Mouse (Mus musculus): ENCODE data around the gene Gcgr. TPM values are rescaled to one million over a fixed set of nuclear protein-coding genes. Genes with fewer than 3 reads are reported as not detected.
A peak's percentile ranks its signal among the peaks of the same experiment; 100 is the strongest.
"Not testable (repeated sequence)": the region's sequence is repeated elsewhere in the genome, so short reads cannot be mapped to it uniquely, and the experiment has no call there.

Gene Gcgr
- total RNA-seq, 2 experiments from 2014 or later: 0.18 to 0.25 TPM

DNA sequence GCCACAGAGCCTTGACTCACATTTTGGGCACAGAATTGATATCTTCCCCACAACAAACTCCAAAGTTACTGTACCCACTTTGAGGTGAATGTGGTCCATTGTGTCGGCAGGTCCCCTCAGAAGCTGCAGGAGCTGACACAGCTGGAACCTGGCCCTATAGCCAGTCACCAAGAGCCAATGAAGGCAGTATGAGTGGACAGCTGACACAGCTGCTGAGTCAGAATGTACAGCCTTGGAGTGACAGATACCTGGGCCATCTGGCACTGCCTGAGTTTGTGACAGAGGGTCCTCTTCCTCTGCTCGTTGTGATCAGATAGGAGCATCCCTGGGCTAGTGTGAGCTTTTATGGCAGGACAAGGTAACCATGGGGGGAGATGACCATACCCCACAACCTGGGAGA lies 24.8 kb downstream of the Gcgr start:
- no peak for DNase-seq
- intact Hi-C loops (cut with DNase I): no loop called here

DNA sequence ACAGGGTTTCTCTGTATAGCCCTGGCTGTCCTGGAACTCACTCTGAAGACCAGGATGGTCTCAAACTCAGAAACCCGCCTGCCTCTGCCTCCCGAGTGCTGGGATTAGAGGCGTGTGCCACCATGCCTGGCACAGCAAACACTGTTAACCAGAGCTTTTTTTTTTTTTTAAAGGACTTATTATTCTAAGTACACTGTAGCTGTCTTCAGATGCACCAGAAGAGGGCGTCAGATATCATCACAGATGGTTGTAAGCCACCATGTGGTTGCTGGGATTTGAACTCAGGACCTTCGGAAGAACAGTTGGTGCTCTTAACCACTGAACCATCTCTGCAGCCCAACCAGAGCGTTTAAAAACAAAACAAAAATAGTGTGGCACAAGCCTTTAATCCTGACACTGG lies 28.3 kb downstream of the Gcgr start:
- DNase-seq; intact Hi-C loops (cut with DNase I): not testable (repeated sequence)

DNA sequence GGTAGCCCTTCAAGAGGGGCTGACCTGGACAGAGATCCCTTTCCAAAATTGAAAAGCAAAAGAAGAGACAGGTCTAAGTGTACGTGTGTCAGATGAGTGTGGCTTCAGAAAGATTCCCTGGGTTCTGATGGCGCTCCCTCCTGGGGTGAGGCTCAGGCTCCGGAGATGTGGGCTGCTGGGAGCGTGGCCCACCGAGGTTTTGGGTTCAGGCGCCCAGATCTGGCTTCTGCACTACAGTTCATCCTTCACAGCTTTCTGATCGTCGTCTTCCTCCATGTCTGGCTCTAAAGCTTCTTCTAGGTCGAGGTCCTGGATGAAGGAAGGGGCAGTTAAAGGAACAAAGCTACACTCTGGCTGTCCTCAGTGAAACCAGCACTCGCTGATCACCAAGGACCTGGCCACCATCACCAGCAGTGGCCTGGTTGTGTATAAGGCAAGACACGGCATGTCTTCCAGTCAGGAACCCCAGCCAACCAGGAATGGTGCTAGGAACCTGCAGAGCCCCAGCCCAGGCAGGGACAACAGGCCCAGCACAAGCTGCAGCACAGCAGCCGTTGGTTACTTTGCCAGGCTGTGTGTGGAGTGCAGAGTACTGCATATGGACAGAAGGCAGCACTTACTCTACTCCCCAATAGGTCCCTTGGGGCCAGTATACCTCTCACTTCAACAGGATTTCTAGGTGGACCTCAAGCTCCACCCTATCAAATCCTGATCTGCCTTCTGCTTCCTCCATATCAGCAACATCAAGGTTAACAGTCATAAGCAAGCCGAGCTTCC lies 30.6 kb downstream of the Gcgr start:
- intact Hi-C loops (cut with DNase I): no loop called here
- DNase-seq: no peak

DNA sequence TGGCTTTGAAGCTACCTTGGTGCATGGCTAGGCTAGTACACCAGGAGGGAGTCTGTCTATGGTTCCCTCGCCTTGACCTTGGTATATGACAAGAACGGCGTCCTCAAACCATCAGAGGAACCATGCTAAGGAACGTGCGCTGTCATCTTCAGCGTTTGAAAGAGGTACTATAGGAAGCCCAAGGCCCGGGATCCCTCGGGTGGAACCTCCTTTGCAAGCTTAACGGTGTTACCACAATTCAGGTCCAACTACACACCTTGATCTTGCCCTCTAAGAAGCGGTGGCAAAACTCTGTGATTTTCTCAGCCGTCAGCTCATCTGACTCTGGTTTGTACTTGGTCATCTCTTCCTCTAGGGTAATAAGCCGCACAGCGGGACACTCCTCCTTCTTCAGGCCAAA lies 32.5 kb downstream of the Gcgr start:
- intact Hi-C loops (cut with DNase I): no loop called here
- DNase-seq: no peak

DNA sequence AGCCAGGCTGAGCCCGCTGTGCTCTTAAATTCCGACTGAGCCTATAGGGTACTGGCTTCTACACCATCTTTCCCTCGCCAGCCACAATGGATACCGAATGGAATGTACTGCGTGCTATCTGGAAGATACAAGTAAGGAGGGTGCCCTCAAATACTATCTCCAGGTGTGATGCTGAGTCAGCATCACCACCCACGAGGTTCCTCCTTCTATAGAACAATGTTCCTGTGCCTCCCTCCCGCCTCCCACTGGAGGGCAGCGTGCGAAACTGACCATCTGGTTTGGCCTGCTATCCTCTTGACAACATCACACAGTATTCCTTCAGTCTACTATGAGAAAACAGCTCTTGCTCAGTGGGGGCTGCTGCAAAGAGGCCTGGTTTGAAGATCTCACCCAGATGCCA lies 34.6 kb downstream of the Gcgr start:
- no peak for DNase-seq
- intact Hi-C loops (cut with DNase I): no loop called here

DNA sequence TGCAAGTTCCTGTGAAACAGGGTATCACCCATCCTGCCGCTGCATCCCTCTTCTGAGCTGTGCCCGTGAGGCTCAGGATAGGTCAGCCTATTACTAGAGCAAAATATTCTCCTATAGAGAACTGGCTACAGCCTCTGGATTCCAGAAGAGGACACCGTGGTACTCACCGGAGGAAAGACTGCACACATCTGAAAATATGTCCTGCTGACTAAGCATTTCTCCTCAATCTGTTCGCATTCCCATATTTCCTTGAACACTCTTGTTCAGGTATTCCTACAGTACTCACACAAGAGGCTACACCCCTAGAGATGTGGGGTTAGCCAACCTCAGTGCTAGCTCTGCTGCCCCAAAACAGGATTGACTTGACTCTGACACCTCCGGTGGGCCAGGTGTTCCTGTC lies 37.8 kb downstream of the Gcgr start:
- intact Hi-C loops (cut with DNase I): no loop called here
- no peak for DNase-seq

DNA sequence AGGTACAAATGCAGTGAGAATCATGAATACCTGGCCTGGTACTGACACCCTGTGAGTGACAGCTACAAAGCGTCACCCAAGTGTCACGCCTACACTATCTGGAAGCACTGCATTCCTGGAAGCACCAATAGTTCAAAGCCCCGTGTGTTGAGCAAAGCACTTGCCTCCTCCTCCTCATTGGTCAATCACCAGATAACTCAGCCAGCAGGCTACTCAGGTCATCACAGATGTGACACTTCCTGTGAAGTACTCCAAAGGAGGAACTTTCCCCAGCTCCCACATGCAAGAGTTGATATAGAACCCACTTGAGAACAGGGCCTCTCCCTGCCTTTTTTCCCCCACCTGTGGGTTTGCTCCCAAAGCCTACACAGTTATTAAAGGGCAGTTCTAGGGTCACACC lies 40.6 kb downstream of the Gcgr start:
- DNase-seq: no peak
- intact Hi-C loops (cut with DNase I): no loop called here

DNA sequence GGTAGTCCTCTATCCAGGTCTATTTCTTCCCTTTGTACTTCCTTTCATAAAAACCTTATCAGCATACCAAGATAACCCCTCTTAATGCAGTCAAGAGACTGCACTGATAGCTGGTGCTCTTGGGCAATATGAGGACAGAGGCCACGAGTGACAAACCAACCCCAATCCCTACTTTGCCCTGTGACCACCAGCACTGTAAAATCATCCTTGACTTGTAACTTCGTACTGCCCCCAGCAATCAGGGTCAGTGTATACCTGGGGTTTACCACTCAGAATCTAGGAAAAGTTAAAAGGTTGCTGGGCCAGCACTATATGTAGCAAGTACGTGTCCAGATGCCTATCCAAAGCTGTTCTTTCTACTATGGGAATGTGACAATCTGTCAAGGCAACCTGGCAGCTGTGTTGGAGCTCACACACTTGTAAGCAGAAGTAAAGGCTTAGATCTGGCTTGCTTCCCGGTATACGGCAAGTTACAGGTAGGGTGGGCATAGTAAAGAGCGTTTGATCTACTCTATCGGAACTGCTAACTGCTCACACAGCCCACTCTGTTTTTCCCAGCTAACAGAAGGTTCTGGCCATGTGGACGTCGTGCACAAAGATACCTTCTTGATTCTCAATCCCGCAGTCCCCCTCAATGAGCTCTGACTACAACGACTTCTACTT lies 41.4 kb downstream of the Gcgr start:
- DNase-seq: no peak
- intact Hi-C loops (cut with DNase I): no loop called here

DNA sequence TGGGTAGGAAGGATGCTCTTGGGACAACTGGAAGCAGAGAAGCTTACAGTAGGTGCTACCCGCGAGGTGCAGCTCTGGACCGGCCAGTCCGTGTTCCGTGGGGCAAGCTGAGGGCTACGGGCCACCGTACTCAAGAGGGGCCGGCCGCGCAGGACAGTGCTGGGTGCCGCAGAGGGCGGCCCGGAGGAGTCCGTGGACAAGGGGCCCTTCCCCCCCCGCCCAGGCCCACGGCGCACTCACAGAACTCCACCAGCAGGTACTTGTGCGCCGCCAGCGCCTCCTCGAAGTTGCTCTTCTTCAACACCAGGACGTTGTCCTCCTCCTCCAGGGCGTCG lies 41.9 kb downstream of the Gcgr start:
- intact Hi-C loops (cut with DNase I): no loop called here
- no peak for DNase-seq

DNA sequence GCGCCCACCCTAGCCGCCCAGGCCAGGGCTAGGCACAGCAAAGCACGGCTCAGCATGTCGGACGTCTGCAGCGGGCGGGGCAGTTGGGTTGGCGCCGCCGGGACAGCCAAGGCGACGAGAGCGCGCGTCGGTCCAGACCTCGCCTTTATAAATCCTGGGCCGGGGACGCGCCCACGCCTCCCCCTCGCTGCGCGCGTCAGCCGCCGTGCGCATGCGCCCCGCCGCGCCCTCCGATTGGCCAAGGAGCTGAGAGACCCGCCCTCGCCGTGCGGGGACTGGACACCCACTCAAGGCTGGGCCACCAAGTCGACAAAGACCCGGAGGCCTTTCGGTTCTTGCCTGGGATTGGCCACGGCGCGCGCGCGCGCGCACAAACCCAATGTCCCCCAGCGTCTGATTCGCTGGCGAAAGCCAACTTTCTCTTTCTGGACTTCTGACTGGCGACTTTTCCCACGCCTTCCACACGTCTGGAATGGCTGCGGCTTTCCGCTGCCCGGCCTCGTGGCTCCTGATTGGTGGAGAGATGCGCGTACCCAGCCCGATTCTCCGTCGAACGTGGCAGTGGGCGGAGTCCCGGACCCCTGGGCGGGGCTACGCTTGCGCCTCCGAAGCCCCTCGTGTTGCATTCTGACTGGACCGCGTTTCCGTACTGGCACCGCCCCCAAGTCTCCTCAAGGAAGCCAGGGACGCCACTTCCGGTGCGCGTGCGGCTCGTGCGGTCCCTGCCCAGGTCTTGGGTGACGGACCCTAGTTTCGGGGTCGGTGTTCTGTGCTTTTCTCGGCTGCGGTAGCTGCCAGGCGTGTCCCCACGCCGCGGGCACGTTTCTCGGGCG lies 42.5 kb downstream of the Gcgr start, which contains the start of gene P4hb:
Gene P4hb (minus strand): TSS at position 502 of the 833 bp plus-strand sequence.
- peak; percentile 99 to 100 for DNase-seq
- intact Hi-C loops (cut with DNase I): no loop called here

DNA sequence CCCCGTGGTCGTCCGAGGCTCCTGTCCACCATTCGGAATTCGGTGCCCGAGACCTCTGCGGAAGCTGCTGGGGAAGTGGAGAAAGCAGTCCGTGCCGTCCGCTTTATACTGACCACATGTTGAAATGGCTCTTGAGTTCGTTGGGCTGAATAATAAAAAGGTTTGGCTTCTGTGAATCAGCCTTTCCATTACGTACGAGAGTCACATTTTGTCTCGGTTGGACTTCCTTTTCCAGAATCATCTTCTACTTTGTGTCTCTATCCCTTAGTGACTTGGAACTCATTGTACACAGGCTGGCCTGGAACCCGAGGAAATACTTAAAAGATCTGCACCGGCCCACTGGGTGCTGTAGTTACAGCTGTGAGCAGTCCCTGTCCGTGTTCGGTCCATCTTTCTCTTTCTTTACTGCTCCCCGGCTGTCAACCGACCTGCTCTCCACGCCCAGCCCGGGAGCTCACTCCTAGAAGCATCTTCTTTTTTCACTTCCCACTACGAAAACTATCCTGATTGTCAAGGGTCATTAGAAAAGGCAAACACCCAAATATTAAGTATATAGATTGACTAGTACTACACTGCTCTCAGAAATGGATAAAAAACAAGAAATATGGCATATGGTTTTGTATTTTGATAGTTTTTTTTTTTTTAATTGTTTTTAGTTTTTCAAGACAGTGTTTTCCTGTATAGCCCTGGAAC lies 43.2 kb downstream of the Gcgr start:
- DNase-seq: no peak
- intact Hi-C loops (cut with DNase I): loop anchor here (2.0 kb wide), 1 partner anchor 31 kb away; no protein-coding TSS in a partner anchor

DNA sequence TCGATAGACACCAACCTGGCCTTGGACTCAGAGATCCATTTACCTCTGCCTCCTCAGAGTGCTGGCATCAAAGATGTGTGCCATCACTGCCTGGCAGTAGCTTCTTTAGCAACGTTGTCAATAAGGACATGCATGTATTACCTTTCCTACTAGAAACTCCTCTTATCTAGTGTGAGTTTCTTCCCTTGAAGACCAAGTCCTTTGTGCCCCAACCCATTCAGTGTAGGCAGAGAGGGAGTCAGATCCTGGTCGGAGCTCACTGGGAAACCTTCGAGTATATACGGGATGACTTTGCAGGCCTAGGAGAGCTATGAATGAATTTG lies 43.7 kb downstream of the Gcgr start:
- intact Hi-C loops (cut with DNase I): loop anchor here (2.0 kb wide), 1 partner anchor 31 kb away; no protein-coding TSS in a partner anchor

DNA sequence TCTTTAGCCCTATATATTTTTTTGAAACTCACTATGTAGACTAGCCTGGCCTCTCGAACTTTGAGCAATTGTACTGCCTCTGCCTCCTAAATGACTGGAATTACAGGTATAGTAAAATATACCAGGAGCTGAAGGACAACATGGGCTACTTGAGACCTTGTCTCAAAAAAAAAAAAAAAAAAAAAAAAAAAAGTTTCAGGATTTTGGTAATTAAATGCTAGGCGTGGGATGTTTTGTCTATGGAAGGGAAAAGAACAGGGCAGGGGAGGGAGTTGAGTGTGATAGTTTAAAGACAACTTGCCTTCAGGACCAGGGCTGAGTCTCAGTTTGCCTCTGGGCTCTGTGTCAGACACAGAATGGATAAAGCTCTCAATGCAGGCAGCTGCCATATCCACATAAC lies 44.5 kb downstream of the Gcgr start:
- DNase-seq: no peak
- intact Hi-C loops (cut with DNase I): loop anchor here (2.0 to 5.0 kb wide), 2 partner anchors 32 to 37 kb away; no protein-coding TSS in a partner anchor

More for the DNA sequence above, 43.7 kb downstream of the Gcgr start:
- DNase-seq: no peak

DNA sequence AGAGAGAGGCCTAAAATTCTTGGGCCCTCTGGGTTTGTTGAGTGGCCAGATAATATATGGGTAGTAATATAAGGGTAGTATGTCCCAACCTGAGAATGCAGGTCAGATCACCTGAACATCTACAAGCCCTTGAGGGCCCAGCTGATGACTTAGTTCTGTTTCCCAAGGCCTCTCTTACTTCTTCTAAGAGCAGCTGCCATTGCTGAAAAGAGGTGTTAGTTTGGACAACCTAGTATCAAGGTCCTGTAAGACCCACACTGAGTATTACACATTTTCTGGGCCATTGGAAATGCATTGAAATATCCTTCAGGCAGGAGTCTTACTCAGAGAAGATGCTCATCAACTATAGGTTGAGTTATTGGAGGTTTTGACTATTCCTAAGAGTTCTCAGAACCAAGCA lies 45.4 kb downstream of the Gcgr start:
- DNase-seq: no peak
- intact Hi-C loops (cut with DNase I): loop anchor here (2.0 to 5.0 kb wide), 2 partner anchors 33 to 36 kb away; no protein-coding TSS in a partner anchor

DNA sequence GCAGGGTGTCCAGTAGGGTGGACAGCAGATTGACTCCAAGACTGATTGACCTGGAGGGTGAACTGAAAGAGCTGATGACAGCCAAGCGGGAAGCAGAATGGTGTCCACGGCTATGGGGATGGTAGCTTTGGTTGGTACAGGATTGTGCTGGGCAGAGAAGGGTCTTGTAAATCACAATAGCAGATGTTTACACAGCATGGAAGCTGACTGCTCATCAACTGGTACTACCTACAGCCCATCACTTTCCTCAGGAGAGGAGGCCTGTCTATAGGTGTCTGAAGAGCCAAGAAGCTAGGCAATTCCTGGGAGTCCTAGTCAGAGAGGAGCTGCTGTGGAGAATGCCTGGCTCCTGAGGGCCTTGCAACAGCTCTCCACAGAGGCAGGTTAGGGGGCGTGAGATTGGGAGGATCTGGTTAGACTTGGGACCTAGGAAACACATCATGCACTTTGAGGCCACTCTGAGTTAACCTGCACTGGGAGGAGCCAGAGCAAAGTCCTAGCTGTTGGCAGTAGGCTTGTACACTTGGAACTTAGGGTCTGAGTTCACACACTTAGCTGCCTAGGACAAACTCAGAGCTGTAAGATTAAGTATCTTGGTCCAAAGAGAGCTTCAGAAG lies 46.0 kb downstream of the Gcgr start:
- DNase-seq: no peak
- intact Hi-C loops (cut with DNase I): loop anchor here (5.0 kb wide), 1 partner anchor 36 kb away; no protein-coding TSS in a partner anchor

DNA sequence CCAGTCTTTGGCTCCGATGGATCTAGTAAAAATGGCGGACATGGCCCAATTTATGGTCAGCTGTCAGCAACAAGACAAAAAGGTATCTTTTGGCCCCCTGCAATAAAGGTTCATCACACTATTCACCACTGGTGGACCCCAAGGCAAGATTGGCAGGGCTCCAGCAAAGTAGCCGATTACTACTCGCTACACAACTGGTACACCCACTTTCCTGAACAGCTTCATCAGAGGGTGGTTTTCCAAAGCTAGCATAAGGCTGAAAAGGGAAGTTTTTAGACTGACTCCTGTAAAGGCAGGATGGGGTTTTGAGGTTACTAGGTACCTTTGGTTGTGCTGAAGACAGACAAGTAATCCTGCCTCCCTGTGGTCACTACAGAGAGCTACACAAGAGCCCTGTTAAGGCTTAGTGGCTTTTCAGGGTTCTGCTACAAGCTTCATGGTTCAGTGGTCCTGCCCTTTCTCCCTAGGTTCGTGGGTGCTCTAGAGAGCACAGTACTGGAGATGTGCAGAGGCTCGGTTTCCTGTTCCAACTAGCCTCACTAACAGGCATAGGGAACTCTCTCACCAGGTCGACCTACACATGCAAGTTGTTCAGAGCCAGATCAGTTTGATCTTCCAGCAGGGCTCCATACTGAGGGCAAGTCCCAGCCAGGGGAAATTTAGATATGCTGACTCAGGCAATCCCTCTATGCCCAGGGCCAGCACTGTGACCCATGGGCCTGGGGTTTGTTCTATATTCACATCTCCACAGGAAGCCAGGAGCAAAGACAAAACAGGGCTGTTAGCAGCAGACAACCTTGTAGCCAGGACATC lies 46.9 kb downstream of the Gcgr start:
- no peak for DNase-seq
- intact Hi-C loops (cut with DNase I): loop anchor here (1.0 to 5.0 kb wide), 2 partner anchors 35 to 62 kb away; no protein-coding TSS in a partner anchor

DNA sequence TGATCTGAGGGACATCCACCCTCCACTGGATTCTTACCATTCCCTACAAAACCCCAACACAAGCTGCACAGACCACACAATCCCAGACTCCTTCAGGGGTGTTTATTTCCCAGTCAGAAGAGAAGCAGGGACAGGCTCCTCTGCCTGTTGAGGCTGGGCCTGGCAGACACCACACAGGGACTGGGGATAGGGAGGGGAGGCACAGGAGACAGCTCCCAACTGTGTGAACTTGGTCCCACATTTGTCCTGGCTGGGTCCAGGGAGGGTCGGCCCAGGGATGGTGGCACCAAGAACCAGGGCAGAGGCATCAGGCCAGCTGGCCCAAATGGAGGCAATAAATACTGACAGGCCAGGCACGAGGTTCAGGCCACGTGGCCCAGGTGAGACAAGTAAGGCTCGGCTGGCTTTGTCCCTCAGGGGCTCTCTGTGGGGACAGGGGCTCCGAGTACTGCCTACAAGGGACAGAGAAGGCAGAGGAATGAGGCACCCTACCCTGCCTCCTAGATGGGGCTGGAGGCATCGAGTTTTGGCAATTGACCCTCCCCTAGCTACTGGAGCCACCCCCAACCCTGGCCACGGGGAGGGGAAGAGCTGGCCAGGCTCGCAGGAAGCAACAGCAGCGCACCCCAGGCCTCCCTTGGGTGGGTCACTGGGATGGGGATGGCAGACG lies 47.7 kb downstream of the Gcgr start:
- DNase-seq: no peak
- intact Hi-C loops (cut with DNase I): loop anchor here (5.0 kb wide), 1 partner anchor 34 kb away; no protein-coding TSS in a partner anchor

DNA sequence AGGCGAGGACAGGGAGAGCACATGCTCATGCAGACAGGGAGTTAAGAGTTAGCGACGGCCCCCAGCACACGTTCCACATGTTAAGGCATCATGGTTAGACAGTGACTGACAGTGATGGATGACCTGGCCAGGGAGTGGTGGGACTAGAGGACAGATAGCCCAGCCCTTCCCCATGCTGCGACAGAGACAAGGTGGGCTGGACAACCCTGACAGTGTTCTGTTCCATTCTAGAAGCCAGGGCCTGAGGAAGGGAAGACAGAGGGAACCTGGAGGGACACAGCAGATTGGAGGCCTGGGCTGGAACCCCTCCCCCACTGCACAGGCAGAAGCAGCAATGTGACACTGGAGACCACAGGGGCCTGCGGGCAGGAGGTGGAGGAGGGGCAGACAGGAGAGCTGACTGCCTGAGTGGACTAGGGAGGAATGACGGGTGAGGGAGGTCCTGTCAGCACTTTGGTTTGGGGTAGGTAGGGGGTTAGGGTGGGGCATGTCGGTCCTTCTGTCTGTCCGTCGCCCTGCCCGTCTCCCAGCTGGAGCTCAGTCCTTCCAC lies 48.3 kb downstream of the Gcgr start:
- DNase-seq: no peak
- intact Hi-C loops (cut with DNase I): loop anchor here (5.0 kb wide), 1 partner anchor 34 kb away; no protein-coding TSS in a partner anchor
